Mouse (Mus musculus): ENCODE data around the gene Srbd1. TPM values are rescaled to one million over a fixed set of nuclear protein-coding genes. Genes with fewer than 3 reads are reported as not detected.
A peak's percentile ranks its signal among the peaks of the same experiment; 100 is the strongest.

The Srbd1 gene
- polyA plus RNA-seq, 1 experiment from 2014 or later: 8.0 TPM

DNA sequence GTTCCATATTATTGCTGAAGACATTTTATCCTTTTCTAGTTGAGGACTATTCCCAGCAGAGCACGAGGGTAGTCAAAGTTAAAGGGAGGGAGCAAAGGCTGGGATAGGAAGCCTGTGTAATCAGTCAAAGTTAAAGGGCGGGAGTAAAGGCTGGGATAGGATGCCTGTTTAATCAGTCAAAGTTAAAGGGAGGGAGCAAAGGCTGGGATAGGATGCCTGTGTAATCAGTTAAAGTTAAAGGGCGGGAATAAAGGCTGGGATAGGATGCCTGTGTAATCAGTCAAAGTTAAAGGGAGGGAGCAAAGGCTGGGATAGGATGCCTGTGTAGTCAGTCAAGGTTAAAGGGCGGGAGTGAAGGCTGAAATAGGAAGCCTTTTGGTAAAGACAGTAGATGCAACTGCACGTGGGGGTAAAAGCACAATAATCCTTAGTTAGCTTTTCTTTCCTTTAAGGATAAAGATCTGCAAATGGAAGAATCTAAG is 5.9 kb upstream of the Srbd1 start:
- DNase-seq (ENCODE audit: low spot score) (peak; percentile 96), ATAC-seq (replicated peaks; ENCODE audit: low FRiP score, low read depth) (peak; percentile 95)
- no peak overlapping the region for H3K4me3 ChIP-seq (replicated peaks; ENCODE audit: low read depth, low read length)
- no peak overlapping the region for H3K9ac ChIP-seq (ENCODE audit: low read depth, low read length)
- no peaks in the 10 kb centered on the region for H3K27me3 ChIP-seq (ENCODE audit: insufficient read depth, low read length)
- 10% methylated on average over 5 of the region's 5 CpGs for WGBS
- no peaks in the 10 kb centered on the region for H3K36me3 ChIP-seq (ENCODE audit: insufficient read depth, low read length)
- H3K9me3 ChIP-seq (replicated peaks; ENCODE audit: low read length): no peaks in the 10 kb centered on the region
- TF ChIP-seq CTCF (IDR thresholded peaks at IDR 0.05; ENCODE audit: low read depth): no peak
- 0 out of 2 replicates have a peak, but pooled peaks cover 2% of the 10 kb centered on the region for H3K4me1 ChIP-seq (replicated peaks; ENCODE audit: insufficient read depth, low read length)
- H3K27ac ChIP-seq: no peak overlapping the region
- no peak overlapping the region for H3K4me2 ChIP-seq (ENCODE audit: low read length)

DNA sequence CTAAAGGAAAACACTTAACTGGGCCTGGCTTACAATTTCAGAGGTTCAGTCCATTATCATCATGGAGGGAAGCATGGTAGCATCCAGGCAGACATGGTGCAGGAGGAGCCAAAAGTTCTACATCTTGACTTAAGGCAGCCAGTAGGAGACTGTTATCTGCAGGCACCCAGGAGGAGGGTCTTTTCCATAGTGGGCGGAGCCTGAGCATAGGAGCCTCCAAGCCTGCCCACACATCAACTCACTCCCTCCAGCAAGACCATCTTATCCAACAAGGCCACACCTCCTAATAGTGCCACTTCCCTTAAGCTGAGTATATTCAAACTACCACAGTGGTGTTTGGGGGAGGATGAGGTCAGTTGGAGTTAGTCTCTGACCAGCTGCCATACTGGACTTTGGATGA is 4.8 kb upstream of the Srbd1 start:
- H3K4me3 ChIP-seq (replicated peaks; ENCODE audit: low read depth, low read length): no peak overlapping the region
- ATAC-seq (replicated peaks; ENCODE audit: low FRiP score, low read depth) (no peak), DNase-seq (ENCODE audit: low spot score) (no peak)
- H3K9ac ChIP-seq (ENCODE audit: low read depth, low read length): no peak overlapping the region
- H3K4me1 ChIP-seq (replicated peaks; ENCODE audit: insufficient read depth, low read length): 0 out of 2 replicates have a peak, but pooled peaks cover 3% of the 10 kb centered on the region
- H3K27ac ChIP-seq: no peak overlapping the region
- no peaks in the 10 kb centered on the region for H3K36me3 ChIP-seq (ENCODE audit: insufficient read depth, low read length)
- no peak for TF ChIP-seq CTCF (IDR thresholded peaks at IDR 0.05; ENCODE audit: low read depth)
- WGBS: 89% methylated on average over 1 of the region's 1 CpGs
- H3K9me3 ChIP-seq (replicated peaks; ENCODE audit: low read length): no peaks in the 10 kb centered on the region
- H3K4me2 ChIP-seq (ENCODE audit: low read length): no peak overlapping the region
- H3K27me3 ChIP-seq (ENCODE audit: insufficient read depth, low read length): no peaks in the 10 kb centered on the region

DNA sequence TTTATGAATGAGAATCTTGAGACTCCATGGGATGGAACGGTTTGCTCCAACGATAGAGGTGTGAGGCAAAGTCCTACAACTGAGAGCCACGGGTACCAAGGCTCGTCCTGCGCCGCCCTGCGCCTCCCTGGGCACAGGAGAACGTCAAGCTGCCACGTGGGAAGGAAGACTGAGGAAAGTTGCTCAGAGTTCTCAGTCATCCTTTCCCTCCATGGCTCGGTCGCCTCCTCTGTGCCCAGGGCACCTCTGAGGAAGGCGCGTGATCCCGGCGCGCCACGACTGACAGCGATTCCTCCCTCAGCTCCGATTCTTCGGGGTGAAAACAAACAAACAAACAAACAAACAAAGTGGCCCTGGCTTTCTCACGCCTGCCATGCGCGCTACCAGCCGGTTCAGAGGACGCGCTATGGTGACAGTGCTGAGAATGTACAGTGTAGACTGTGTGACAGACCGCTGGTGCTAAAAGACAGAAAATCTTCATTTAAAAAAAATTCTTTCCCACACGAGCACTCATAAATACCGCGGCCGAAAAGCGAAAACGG is 367 bp downstream of the Srbd1 start:
- WGBS: under 1% methylated on average over 33 of the region's 33 CpGs
- Histone ChIP-seq H3K9me3 (replicated peaks; ENCODE audit: low read length) (no peaks in the 10 kb centered on the region), H3K27ac (peak overlapping the region; percentile 70), H3K4me3 (replicated peaks; ENCODE audit: low read depth, low read length) (peak overlapping the region; percentile 78), H3K9ac (ENCODE audit: low read depth, low read length) (peak overlapping the region; percentile 60), H3K4me2 (ENCODE audit: low read length) (peak overlapping the region; percentile 82), H3K27me3 (ENCODE audit: insufficient read depth, low read length) (no peaks in the 10 kb centered on the region), H3K4me1 (replicated peaks; ENCODE audit: insufficient read depth, low read length) (peaks cover 14% of the 10 kb centered on the region; the same call in 1 of the 2 replicates), H3K36me3 (ENCODE audit: insufficient read depth, low read length) (0 out of 2 replicates have a peak, but pooled peaks cover 14% of the 10 kb centered on the region)
- no peak for DNase-seq (ENCODE audit: low spot score)
- ATAC-seq (replicated peaks; ENCODE audit: low FRiP score, low read depth): peak; percentile 78
- TF ChIP-seq CTCF (IDR thresholded peaks at IDR 0.05; ENCODE audit: low read depth): no peak

DNA sequence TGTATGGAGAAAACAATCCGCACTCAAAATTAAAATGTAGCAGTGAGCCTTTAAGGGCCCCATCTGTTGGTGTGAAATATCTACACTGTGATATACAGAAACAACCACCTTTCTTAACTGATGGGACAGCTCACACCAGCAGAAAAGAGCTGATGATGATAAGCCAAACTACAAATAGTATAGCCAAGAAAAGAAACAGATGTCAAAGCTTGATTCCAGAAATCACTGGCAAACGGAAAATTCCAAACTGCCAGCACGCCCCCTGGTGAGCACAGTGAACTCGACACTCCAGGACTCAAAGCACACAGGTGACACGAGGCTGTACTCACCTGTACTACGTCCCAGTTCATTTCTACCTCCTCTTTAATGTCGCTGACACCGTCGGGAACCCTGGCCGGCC is 9.1 kb downstream of the Srbd1 start:
- H3K4me2 ChIP-seq (ENCODE audit: low read length): no peak overlapping the region
- H3K27ac ChIP-seq: no peak overlapping the region
- DNase-seq (ENCODE audit: low spot score) (no peak), ATAC-seq (replicated peaks; ENCODE audit: low FRiP score, low read depth) (no peak)
- H3K9ac ChIP-seq (ENCODE audit: low read depth, low read length): no peak overlapping the region
- H3K36me3 ChIP-seq (ENCODE audit: insufficient read depth, low read length): peaks cover 37% of the 10 kb centered on the region; the same call in 1 of the 2 replicates
- H3K4me1 ChIP-seq (replicated peaks; ENCODE audit: insufficient read depth, low read length): no peaks in the 10 kb centered on the region
- no peak overlapping the region for H3K4me3 ChIP-seq (replicated peaks; ENCODE audit: low read depth, low read length)
- H3K27me3 ChIP-seq (ENCODE audit: insufficient read depth, low read length): no peaks in the 10 kb centered on the region
- TF ChIP-seq CTCF (IDR thresholded peaks at IDR 0.05; ENCODE audit: low read depth): peak; percentile 31; the same call in 1 of the 2 replicates
- H3K9me3 ChIP-seq (replicated peaks; ENCODE audit: low read length): no peaks in the 10 kb centered on the region
- WGBS: 84% methylated on average over 10 of the region's 10 CpGs

DNA sequence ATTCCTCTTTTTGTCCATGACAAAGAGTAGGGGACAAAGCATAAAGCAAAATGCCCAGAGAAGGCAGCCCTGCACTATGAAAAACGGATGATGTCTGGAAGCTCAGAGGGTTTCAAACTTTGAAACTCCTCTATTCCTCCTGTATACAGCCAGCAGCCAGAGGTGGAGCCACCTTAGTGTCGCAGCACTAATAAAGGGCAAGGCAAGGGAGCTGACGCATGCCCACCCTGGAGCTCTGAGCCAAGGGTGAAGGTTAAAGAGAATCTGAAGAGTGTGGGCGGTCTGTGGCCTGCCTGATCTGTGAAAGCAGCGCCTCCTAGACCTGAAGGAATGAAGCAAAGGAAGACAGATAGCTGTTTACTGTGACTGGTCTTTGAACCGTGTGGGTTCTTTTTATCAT is 10.5 kb downstream of the Srbd1 start:
- H3K36me3 ChIP-seq (ENCODE audit: insufficient read depth, low read length): peaks cover 29% of the 10 kb centered on the region; the same call in 1 of the 2 replicates
- ATAC-seq (replicated peaks; ENCODE audit: low FRiP score, low read depth) (no peak), DNase-seq (ENCODE audit: low spot score) (peak; percentile 8)
- H3K9me3 ChIP-seq (replicated peaks; ENCODE audit: low read length): no peaks in the 10 kb centered on the region
- TF ChIP-seq CTCF (IDR thresholded peaks at IDR 0.05; ENCODE audit: low read depth): no peak
- no peak overlapping the region for H3K4me2 ChIP-seq (ENCODE audit: low read length)
- no peak overlapping the region for H3K9ac ChIP-seq (ENCODE audit: low read depth, low read length)
- H3K27ac ChIP-seq: no peak overlapping the region
- no peaks in the 10 kb centered on the region for H3K4me1 ChIP-seq (replicated peaks; ENCODE audit: insufficient read depth, low read length)
- no peaks in the 10 kb centered on the region for H3K27me3 ChIP-seq (ENCODE audit: insufficient read depth, low read length)
- H3K4me3 ChIP-seq (replicated peaks; ENCODE audit: low read depth, low read length): no peak overlapping the region
- 74% methylated on average over 6 of the region's 6 CpGs for WGBS

DNA sequence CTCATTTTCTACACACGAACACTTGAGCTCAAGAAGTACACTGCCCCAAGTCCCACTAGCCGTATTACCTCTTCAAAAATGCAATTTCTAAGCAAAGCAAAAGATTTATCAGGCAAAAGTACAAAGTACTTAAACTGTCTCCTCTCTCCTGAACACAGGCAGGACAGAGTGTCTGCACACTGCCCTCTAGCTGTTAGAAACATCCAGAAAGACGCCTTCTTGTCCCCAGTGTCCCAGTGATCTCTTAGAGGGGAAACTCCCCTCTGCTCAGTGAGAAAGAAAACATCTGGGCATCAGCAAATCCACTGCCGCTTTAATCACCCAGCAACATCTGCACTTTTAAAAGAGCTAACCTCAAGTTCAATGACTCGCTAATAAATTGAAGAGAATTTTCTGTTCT is 12.4 kb downstream of the Srbd1 start:
- peak; percentile 91 for DNase-seq (ENCODE audit: low spot score)
- Histone ChIP-seq H3K27me3 (ENCODE audit: insufficient read depth, low read length) (no peaks in the 10 kb centered on the region), H3K4me1 (replicated peaks; ENCODE audit: insufficient read depth, low read length) (no peaks in the 10 kb centered on the region), H3K4me3 (replicated peaks; ENCODE audit: low read depth, low read length) (no peak overlapping the region), H3K4me2 (ENCODE audit: low read length) (no peak overlapping the region), H3K36me3 (ENCODE audit: insufficient read depth, low read length) (peaks cover 22% of the 10 kb centered on the region), H3K27ac (no peak overlapping the region), H3K9ac (ENCODE audit: low read depth, low read length) (no peak overlapping the region), H3K9me3 (replicated peaks; ENCODE audit: low read length) (no peaks in the 10 kb centered on the region)
- WGBS: 36% methylated on average over 5 of the region's 5 CpGs
- peak; percentile 65 for TF ChIP-seq CTCF (IDR thresholded peaks at IDR 0.05; ENCODE audit: low read depth)
- ATAC-seq (replicated peaks; ENCODE audit: low FRiP score, low read depth): peak; percentile 65

Measured in kidney, postnatal 0 days (tissue).